Mouse (Mus musculus): Measurements from ENCODE around the gene Nudt3. TPM values are rescaled to one million over a fixed set of nuclear protein-coding genes. Genes with fewer than 3 reads are reported as not detected.

Gene Nudt3
- polyA plus RNA-seq, 1 experiment from 2014 or later, result 47.6 TPM

DNA sequence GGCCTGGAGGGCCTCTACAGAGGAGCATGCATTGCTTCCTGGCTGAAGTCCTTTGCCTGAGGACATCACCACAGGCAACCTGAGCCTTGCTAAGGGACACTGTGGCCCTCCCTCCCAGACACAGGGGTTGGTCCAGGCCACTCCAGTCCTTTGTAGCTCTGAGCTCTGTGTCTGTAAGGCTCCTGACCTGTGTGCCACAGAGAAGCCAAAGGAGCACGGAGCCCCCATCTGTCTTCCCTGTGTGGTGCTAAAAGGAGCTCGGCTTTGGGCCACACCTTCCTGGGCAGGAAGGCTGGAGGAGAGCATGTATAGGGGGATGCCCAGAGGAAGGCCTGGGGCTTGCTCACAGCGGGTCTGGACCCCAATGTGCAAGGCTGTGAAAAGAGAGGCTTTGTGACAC, 81.3 kb downstream of the Nudt3 start:
- Histone ChIP-seq H3K36me3 (ENCODE audit: insufficient read depth, low read length) (no peaks in the 10 kb centered on the region), H3K4me2 (replicated peaks; ENCODE audit: low read depth, low read length) (no peak overlapping the region), H3K9me3 (ENCODE audit: low read length) (no peaks in the 10 kb centered on the region), H3K4me3 (ENCODE audit: low read depth, low read length) (no peak overlapping the region), H3K27me3 (replicated peaks; ENCODE audit: insufficient read depth, low read length) (no peaks in the 10 kb centered on the region), H3K27ac (ENCODE audit: low read length) (no peak overlapping the region), H3K4me1 (ENCODE audit: insufficient read depth, low read depth, low read length) (no peaks in the 10 kb centered on the region), H3K9ac (replicated peaks; ENCODE audit: low read depth) (no peak overlapping the region)
- ATAC-seq (no peak), DNase-seq (ENCODE audit: low spot score) (no peak)
- TF ChIP-seq CTCF (IDR thresholded peaks at IDR 0.05) (no peak), EP300 (IDR thresholded peaks at IDR 0.05) (no peak)
- WGBS, result 73% methylated on average over 3 of the region's 3 CpGs

DNA sequence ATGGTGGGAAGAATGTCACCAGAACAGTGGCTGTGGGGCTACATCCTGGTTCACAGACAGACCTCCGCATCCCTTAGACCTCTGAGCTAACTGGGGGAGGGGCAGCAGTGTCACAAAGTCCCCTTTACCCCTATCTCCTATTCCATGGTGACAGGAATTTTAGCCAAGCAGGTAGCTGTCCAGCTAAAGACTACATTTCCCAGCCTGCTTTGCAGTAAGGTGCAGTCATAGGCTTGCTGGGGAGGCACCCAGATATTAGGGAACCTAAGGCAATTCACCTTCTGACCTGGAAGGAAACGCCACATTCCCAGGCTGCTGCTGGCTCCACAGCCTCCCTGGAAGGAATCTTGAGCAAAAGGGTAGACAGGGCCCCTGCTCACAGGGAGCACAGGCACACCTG, 82.0 kb downstream of the Nudt3 start:
- ATAC-seq, result no peak
- no peaks in the 10 kb centered on the region for H3K4me1 ChIP-seq (ENCODE audit: insufficient read depth, low read depth, low read length)
- no peaks in the 10 kb centered on the region for H3K9me3 ChIP-seq (ENCODE audit: low read length)
- no peak overlapping the region for H3K9ac ChIP-seq (replicated peaks; ENCODE audit: low read depth)
- H3K27me3 ChIP-seq (replicated peaks; ENCODE audit: insufficient read depth, low read length), result no peaks in the 10 kb centered on the region
- no peaks in the 10 kb centered on the region for H3K36me3 ChIP-seq (ENCODE audit: insufficient read depth, low read length)
- 61% methylated on average over 2 of the region's 2 CpGs for WGBS
- no peak overlapping the region for H3K4me3 ChIP-seq (ENCODE audit: low read depth, low read length)
- no peak overlapping the region for H3K27ac ChIP-seq (ENCODE audit: low read length)
- DNase-seq (ENCODE audit: low spot score), result no peak
- TF ChIP-seq EP300 (IDR thresholded peaks at IDR 0.05), result no peak
- TF ChIP-seq CTCF (IDR thresholded peaks at IDR 0.05), result no peak
- H3K4me2 ChIP-seq (replicated peaks; ENCODE audit: low read depth, low read length), result no peak overlapping the region

DNA sequence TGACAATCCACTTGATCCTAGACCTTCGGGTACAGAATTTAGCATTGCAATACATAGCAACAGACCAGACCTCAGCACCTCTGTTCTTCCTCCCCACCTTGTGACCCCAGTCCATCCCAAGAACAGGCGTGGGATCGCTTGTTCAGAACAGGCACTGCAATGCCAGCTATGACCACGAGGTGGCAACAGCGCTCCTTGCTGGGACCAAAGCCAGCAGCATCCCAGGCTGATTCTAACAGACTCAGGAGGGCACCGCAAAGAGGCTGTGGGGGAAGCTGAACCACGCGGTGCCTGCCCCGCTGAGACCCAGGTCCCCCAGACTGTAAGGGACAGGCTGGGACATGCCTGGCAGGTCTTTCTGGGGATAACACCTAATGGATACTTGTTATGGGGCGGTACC, 88.6 kb downstream of the Nudt3 start:
- TF ChIP-seq EP300 (IDR thresholded peaks at IDR 0.05) (no peak), CTCF (IDR thresholded peaks at IDR 0.05) (peak; percentile 100)
- no peak overlapping the region for H3K4me2 ChIP-seq (replicated peaks; ENCODE audit: low read depth, low read length)
- no peaks in the 10 kb centered on the region for H3K9me3 ChIP-seq (ENCODE audit: low read length)
- no peaks in the 10 kb centered on the region for H3K4me1 ChIP-seq (ENCODE audit: insufficient read depth, low read depth, low read length)
- peak; percentile 67 for ATAC-seq
- H3K9ac ChIP-seq (replicated peaks; ENCODE audit: low read depth), result no peak overlapping the region
- H3K4me3 ChIP-seq (ENCODE audit: low read depth, low read length), result no peak overlapping the region
- no peaks in the 10 kb centered on the region for H3K27me3 ChIP-seq (replicated peaks; ENCODE audit: insufficient read depth, low read length)
- H3K27ac ChIP-seq (ENCODE audit: low read length), result no peak overlapping the region
- H3K36me3 ChIP-seq (ENCODE audit: insufficient read depth, low read length), result no peaks in the 10 kb centered on the region
- peak; percentile 83 for DNase-seq (ENCODE audit: low spot score)
- 5% methylated on average over 10 of the region's 10 CpGs for WGBS

DNA sequence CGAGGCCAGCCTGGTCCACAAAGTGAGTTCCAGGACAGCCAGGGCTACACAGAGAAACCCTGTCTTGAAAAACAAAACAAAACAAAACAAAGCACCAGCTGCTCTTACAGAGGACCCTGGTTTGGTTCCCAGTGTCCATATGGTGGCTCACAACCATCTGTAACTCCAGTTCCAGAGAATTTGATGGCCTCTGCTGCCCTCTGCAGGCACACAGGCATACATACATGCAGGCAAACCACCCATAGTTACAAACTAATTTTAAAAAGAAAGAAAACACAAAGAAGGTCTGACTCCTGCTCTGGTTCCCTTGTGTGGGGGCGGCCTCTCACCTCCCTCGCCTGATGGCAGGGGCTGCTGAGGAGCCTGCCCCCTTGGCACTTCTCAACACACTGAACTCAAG, 89.9 kb downstream of the Nudt3 start:
- no peaks in the 10 kb centered on the region for H3K36me3 ChIP-seq (ENCODE audit: insufficient read depth, low read length)
- no peak overlapping the region for H3K27ac ChIP-seq (ENCODE audit: low read length)
- DNase-seq (ENCODE audit: low spot score), result no peak
- no peaks in the 10 kb centered on the region for H3K9me3 ChIP-seq (ENCODE audit: low read length)
- H3K9ac ChIP-seq (replicated peaks; ENCODE audit: low read depth), result no peak overlapping the region
- H3K4me2 ChIP-seq (replicated peaks; ENCODE audit: low read depth, low read length), result no peak overlapping the region
- no peak overlapping the region for H3K4me3 ChIP-seq (ENCODE audit: low read depth, low read length)
- ATAC-seq, result no peak
- H3K4me1 ChIP-seq (ENCODE audit: insufficient read depth, low read depth, low read length), result no peaks in the 10 kb centered on the region
- TF ChIP-seq EP300 (IDR thresholded peaks at IDR 0.05) (no peak), CTCF (IDR thresholded peaks at IDR 0.05) (no peak; the same call in 1 of the 2 replicates)
- H3K27me3 ChIP-seq (replicated peaks; ENCODE audit: insufficient read depth, low read length), result no peaks in the 10 kb centered on the region
- 87% methylated on average over 3 of the region's 3 CpGs for WGBS

DNA sequence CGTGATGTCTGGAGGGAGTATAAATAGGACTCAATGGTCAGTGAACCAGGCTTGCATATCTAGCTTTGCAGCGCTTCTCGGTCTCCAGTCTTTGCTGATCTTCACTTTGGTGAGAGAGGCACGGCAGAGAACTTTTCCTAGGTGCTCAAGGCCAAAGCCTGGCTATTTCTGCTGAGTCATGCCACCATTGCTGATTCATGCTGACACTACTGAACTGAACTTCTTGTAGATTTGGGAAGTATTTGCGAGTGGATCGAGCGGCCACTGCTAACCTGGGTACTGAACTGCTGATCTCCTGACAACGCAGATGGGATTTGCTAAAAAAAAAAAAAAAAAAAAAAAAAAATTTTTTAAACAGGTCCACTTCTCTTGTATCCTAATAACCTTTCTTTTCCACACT, 91.2 kb downstream of the Nudt3 start:
- no peak for DNase-seq (ENCODE audit: low spot score)
- H3K27ac ChIP-seq (ENCODE audit: low read length), result no peak overlapping the region

More for the DNA sequence above, 91.2 kb downstream of the Nudt3 start:
- H3K36me3 ChIP-seq (ENCODE audit: insufficient read depth, low read length), result no peaks in the 10 kb centered on the region
- no peak for ATAC-seq
- TF ChIP-seq CTCF (IDR thresholded peaks at IDR 0.05) (no peak), EP300 (IDR thresholded peaks at IDR 0.05) (no peak)
- WGBS, result 83% methylated on average over 8 of the region's 8 CpGs
- H3K4me2 ChIP-seq (replicated peaks; ENCODE audit: low read depth, low read length), result no peak overlapping the region
- no peak overlapping the region for H3K9ac ChIP-seq (replicated peaks; ENCODE audit: low read depth)
- H3K4me1 ChIP-seq (ENCODE audit: insufficient read depth, low read depth, low read length), result no peaks in the 10 kb centered on the region
- no peaks in the 10 kb centered on the region for H3K27me3 ChIP-seq (replicated peaks; ENCODE audit: insufficient read depth, low read length)
- no peaks in the 10 kb centered on the region for H3K9me3 ChIP-seq (ENCODE audit: low read length)
- H3K4me3 ChIP-seq (ENCODE audit: low read depth, low read length), result no peak overlapping the region

Other genes starting within 250 kb of the Nudt3 start
- not detected in 2 replicates for gene Grm4, start 102.1 kb downstream of the Nudt3 start, polyA plus RNA-seq (2015; fragmentation: Nextera tagmentation; extraction: Ambion mirVana)
- 41.2 and 50.6 TPM in 2 replicates for gene Hmga1, start 67.0 kb downstream of the Nudt3 start, polyA plus RNA-seq (2015; fragmentation: Nextera tagmentation; extraction: Ambion mirVana)
- 30.8 and 38.6 TPM in 2 replicates for gene AI413582, start 57.7 kb downstream of the Nudt3 start, polyA plus RNA-seq (2015; fragmentation: Nextera tagmentation; extraction: Ambion mirVana)
- gene RPS10-NUDT3, start 11.7 kb upstream of the Nudt3 start, polyA plus RNA-seq (2015; fragmentation: Nextera tagmentation; extraction: Ambion mirVana), result not detected in 2 replicates
- 627 and 659 TPM in 2 replicates for gene Rps10, start 13.2 kb upstream of the Nudt3 start, polyA plus RNA-seq (2015; fragmentation: Nextera tagmentation; extraction: Ambion mirVana)
- 0.45 and 0.70 TPM in 2 replicates for gene Pacsin1, start 32.0 kb upstream of the Nudt3 start, polyA plus RNA-seq (2015; fragmentation: Nextera tagmentation; extraction: Ambion mirVana)
- 1.0 and 1.2 TPM in 2 replicates for gene Spdef, start 105.5 kb upstream of the Nudt3 start, polyA plus RNA-seq (2015; fragmentation: Nextera tagmentation; extraction: Ambion mirVana)
- 17.6 and 20.3 TPM in 2 replicates for gene D17Wsu92e, start 197.2 kb upstream of the Nudt3 start, polyA plus RNA-seq (2015; fragmentation: Nextera tagmentation; extraction: Ambion mirVana)
- 172 and 185 TPM in 2 replicates for gene Snrpc, start 214.7 kb upstream of the Nudt3 start, polyA plus RNA-seq (2015; fragmentation: Nextera tagmentation; extraction: Ambion mirVana)
- 1.5 and 1.6 TPM in 2 replicates for gene Uhrf1bp1, start 232.9 kb upstream of the Nudt3 start, polyA plus RNA-seq (2015; fragmentation: Nextera tagmentation; extraction: Ambion mirVana)